Mouse (Mus musculus): Measurements from ENCODE around the gene Med11. TPM values are rescaled to one million over a fixed set of nuclear protein-coding genes. Genes with fewer than 3 reads are reported as not detected.

The Med11 gene
- polyA plus RNA-seq, 1 experiment from 2014 or later = 39.8 TPM

DNA sequence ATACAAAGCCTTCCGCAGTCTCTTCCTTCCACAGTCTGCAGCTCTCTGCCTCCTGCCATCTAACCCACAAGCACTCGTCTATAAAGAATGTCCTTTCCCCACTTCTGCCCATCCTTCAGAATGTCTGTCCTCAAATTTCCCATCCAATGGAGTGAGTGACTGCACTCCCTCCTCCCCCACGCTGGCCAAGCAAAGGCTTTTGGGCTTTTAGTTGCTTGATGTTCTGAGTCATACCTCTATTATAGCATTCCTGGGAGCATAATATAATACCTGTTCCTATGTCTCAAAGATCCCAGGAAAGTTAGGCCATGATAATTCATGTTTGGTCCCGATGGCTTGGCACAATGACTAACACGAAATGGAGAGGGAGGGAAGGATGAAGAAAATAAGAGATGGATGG, 20.1 kb upstream of the Med11 start:
- Histone ChIP-seq H3K4me3 (ENCODE audit: low read length) (peak overlapping the region; percentile 86), H3K27ac (ENCODE audit: low read length) (no peak overlapping the region; the same call in 1 of the 2 replicates)

DNA sequence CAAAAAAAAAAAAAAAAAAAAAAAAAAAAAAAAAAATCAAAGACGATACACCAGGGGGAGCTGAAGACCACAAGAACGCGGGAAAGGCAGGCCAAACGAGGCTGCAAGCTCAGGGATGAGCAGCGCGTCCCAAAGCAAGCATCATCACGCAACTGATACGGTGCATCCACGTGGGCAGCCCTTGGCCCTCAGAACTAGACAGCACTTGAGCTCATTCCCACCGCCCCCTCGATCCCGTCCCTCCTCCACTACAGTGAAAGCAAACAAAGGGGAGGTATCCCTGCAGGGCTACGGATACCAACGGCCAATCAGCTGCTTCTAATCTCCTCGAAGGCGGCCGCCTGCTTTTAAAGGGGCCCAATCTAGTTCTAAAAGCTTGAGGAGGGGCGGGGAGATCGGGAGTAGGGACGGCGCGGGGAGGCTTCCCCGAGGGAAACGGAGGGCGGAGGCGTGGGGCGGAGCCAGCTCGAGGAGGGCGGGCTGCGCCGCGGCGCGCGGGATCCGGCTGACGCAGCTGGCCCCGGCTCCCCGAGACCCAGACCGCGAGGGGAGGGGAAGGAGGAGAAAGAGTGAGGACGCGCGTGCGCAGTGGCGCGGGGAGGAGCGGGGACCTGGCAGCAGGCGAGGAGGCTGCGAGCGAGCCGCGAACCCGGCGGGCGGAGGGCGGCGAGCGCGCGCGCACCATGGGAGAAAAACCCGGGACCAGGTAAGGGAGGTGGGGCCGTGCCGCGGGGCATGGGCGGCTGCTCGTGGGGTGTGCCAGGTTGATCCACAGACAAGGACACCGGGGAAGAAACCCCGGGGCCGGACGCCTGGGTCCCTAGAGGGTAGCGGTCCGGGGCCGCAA, 19.4 kb upstream of the Med11 start, which contains the start of gene Arrb2:
Gene Arrb2, plus strand, starts transcription at position 588 of the 847 bp plus-strand sequence.
- H3K4me2 ChIP-seq (ENCODE audit: low read depth, low read length) = peak within 1 kb of the TSS; percentile 89
- peaks cover 14% of the 10 kb centered on the region for H3K4me1 ChIP-seq (replicated peaks; ENCODE audit: control insufficient read depth, insufficient read depth, low read length)
- H3K36me3 ChIP-seq (ENCODE audit: control insufficient read depth, insufficient read depth, low read length) = peaks cover 4% of the 10 kb centered on the region
- no peaks in the 10 kb centered on the region for H3K27me3 ChIP-seq (ENCODE audit: control insufficient read depth, insufficient read depth, low read depth, low read length)
- ATAC-seq (ENCODE audit: low read depth) = peak; percentile 97
- no peaks in the 10 kb centered on the region for H3K9me3 ChIP-seq (ENCODE audit: control insufficient read depth, low read length)
- peak within 1 kb of the TSS; percentile 88 for H3K9ac ChIP-seq (ENCODE audit: low read length)
- H3K27ac ChIP-seq (ENCODE audit: low read length) = peak within 1 kb of the TSS; percentile 86
- WGBS = under 1% methylated on average over 75 of the region's 75 CpGs
- peak within 1 kb of the TSS; percentile 86 for H3K4me3 ChIP-seq (ENCODE audit: low read length)

More for the DNA sequence above, 20.1 kb upstream of the Med11 start:
- H3K9ac ChIP-seq (ENCODE audit: low read length) = peak overlapping the region; percentile 59
- H3K4me2 ChIP-seq (ENCODE audit: low read depth, low read length) = peak overlapping the region; percentile 89
- no peaks in the 10 kb centered on the region; the same call in 1 of the 2 replicates for H3K36me3 ChIP-seq (ENCODE audit: control insufficient read depth, insufficient read depth, low read length)
- no peaks in the 10 kb centered on the region for H3K9me3 ChIP-seq (ENCODE audit: control insufficient read depth, low read length)
- no peak for ATAC-seq (ENCODE audit: low read depth)
- WGBS = 27% methylated on average over 5 of the region's 5 CpGs
- no peaks in the 10 kb centered on the region for H3K27me3 ChIP-seq (ENCODE audit: control insufficient read depth, insufficient read depth, low read depth, low read length)
- peaks cover 14% of the 10 kb centered on the region for H3K4me1 ChIP-seq (replicated peaks; ENCODE audit: control insufficient read depth, insufficient read depth, low read length)

DNA sequence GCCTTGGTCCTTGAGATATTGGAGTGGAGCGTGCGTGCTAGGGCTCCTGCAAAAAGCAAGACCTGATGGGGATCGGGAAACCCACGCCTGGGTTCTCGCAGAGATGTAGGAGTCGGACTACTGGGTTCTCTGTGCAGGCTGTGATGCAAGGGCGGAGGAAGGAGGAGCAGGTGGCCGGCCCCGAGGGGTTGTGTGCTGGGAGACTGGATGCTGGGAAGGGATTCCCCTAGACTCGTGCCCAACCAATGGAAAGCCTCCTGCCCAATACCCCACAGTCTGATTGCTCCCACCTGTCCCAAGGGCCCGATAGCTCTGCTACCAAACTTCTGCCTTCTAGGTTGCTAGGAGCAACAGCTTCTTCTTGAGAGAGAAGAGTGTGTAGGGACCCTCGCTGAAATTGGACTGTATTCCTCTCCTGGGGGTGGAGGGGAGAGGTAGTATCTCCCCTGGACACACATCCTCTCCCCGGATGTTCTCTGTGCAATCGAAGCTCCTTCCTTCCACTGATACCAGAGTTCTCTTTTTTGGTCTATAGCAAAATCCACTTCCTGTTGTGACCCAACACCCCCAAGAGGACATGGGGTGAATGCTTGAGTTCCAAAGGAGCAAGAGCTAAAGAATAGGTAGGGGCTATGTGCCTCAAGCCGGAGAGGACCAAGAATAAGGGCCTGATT, 18.7 kb upstream of the Med11 start:
- peak overlapping the region; percentile 86; the same call in 1 of the 2 replicates for H3K27ac ChIP-seq (ENCODE audit: low read length)
- 6% methylated on average over 15 of the region's 15 CpGs for WGBS
- peaks cover 6% of the 10 kb centered on the region for H3K36me3 ChIP-seq (ENCODE audit: control insufficient read depth, insufficient read depth, low read length)
- no peaks in the 10 kb centered on the region for H3K9me3 ChIP-seq (ENCODE audit: control insufficient read depth, low read length)
- peak overlapping the region; percentile 86 for H3K4me3 ChIP-seq (ENCODE audit: low read length)
- peak overlapping the region; percentile 88 for H3K9ac ChIP-seq (ENCODE audit: low read length)
- ATAC-seq (ENCODE audit: low read depth) = peak; percentile 26
- peak overlapping the region; percentile 89 for H3K4me2 ChIP-seq (ENCODE audit: low read depth, low read length)
- H3K4me1 ChIP-seq (replicated peaks; ENCODE audit: control insufficient read depth, insufficient read depth, low read length) = peaks cover 14% of the 10 kb centered on the region
- no peaks in the 10 kb centered on the region for H3K27me3 ChIP-seq (ENCODE audit: control insufficient read depth, insufficient read depth, low read depth, low read length)

DNA sequence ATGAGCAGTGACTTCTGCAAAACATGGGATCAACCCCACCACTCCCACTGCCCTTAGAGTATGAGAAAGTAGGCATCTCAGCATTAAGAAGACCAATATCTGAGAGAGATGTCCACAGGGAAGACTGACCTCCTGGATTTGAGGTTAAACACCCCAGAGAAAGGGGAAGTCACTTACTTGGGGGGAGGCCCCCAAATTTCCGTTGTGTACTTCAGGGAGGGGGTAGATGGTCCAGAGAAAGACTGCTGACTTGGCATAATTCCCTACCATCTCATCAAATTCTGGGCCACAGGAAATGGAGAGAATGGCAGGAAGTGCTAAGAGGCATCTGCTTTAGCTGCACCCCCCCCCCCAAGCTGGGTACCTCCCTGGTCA, 18.2 kb upstream of the Med11 start:
- H3K27ac ChIP-seq (ENCODE audit: low read length) = no peak overlapping the region
- peak overlapping the region; percentile 88; the same call in 1 of the 2 replicates for H3K9ac ChIP-seq (ENCODE audit: low read length)
- H3K4me2 ChIP-seq (ENCODE audit: low read depth, low read length) = peak overlapping the region; percentile 89
- ATAC-seq (ENCODE audit: low read depth) = no peak
- H3K4me1 ChIP-seq (replicated peaks; ENCODE audit: control insufficient read depth, insufficient read depth, low read length) = peaks cover 14% of the 10 kb centered on the region
- no peaks in the 10 kb centered on the region for H3K27me3 ChIP-seq (ENCODE audit: control insufficient read depth, insufficient read depth, low read depth, low read length)
- peaks cover 7% of the 10 kb centered on the region for H3K36me3 ChIP-seq (ENCODE audit: control insufficient read depth, insufficient read depth, low read length)
- H3K9me3 ChIP-seq (ENCODE audit: control insufficient read depth, low read length) = no peaks in the 10 kb centered on the region
- H3K4me3 ChIP-seq (ENCODE audit: low read length) = peak overlapping the region; percentile 86
- 50% methylated on average over 1 of the region's 1 CpGs for WGBS

DNA sequence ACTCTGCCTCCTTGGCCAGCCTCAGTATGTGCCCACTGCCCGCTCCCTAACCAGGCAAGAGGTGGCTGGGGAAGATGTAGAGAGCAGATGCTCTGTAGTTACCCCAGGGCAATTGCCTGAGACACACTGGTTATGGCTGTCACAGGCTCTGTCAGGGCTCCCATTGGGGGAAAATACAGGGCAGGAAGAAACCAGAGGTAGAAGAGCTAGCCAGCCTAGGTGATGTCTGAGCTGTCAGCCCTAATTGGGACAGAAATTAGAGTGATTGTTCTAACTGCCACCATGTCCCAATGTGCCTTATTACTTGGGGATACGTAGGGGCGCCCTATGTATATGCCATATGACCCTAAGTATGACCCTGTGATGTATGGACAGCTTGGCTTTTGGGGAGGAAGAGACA, 17.8 kb upstream of the Med11 start:
- Histone ChIP-seq H3K27me3 (ENCODE audit: control insufficient read depth, insufficient read depth, low read depth, low read length) (no peaks in the 10 kb centered on the region), H3K27ac (ENCODE audit: low read length) (no peak overlapping the region), H3K4me1 (replicated peaks; ENCODE audit: control insufficient read depth, insufficient read depth, low read length) (peaks cover 14% of the 10 kb centered on the region), H3K4me3 (ENCODE audit: low read length) (peak overlapping the region; percentile 86; the same call in 1 of the 2 replicates), H3K9me3 (ENCODE audit: control insufficient read depth, low read length) (no peaks in the 10 kb centered on the region), H3K36me3 (ENCODE audit: control insufficient read depth, insufficient read depth, low read length) (peaks cover 7% of the 10 kb centered on the region), H3K4me2 (ENCODE audit: low read depth, low read length) (peak overlapping the region; percentile 89; the same call in 1 of the 2 replicates), H3K9ac (ENCODE audit: low read length) (no peak overlapping the region)
- no peak for ATAC-seq (ENCODE audit: low read depth)
- 89% methylated on average over 3 of the region's 3 CpGs for WGBS

DNA sequence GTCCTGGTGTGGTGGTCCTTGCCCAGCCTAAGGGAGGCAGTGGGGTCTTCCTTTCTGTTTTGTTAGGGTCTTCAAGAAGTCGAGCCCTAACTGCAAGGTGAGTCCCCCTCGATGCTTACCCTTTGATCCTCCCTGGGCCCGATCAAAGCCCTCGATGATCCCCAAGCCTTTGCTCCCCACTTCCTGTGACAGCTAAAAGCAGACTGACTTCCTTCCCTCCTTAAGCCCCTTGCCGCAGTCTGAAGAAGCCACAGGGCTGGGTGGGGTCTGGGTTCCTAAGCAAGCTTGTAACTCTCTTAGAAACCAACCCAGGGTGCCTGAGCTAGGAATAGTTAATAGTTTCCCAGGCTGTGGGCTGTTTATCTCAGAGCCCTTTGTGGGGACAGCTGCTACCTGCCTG, 16.2 kb upstream of the Med11 start:
- H3K36me3 ChIP-seq (ENCODE audit: control insufficient read depth, insufficient read depth, low read length) = peaks cover 13% of the 10 kb centered on the region
- no peak overlapping the region for H3K9ac ChIP-seq (ENCODE audit: low read length)
- peaks cover 14% of the 10 kb centered on the region for H3K4me1 ChIP-seq (replicated peaks; ENCODE audit: control insufficient read depth, insufficient read depth, low read length)
- no peak overlapping the region for H3K27ac ChIP-seq (ENCODE audit: low read length)
- H3K4me3 ChIP-seq (ENCODE audit: low read length) = no peak overlapping the region
- WGBS = 66% methylated on average over 5 of the region's 5 CpGs
- no peak for ATAC-seq (ENCODE audit: low read depth)
- H3K9me3 ChIP-seq (ENCODE audit: control insufficient read depth, low read length) = no peaks in the 10 kb centered on the region
- H3K27me3 ChIP-seq (ENCODE audit: control insufficient read depth, insufficient read depth, low read depth, low read length) = no peaks in the 10 kb centered on the region
- H3K4me2 ChIP-seq (ENCODE audit: low read depth, low read length) = no peak overlapping the region

DNA sequence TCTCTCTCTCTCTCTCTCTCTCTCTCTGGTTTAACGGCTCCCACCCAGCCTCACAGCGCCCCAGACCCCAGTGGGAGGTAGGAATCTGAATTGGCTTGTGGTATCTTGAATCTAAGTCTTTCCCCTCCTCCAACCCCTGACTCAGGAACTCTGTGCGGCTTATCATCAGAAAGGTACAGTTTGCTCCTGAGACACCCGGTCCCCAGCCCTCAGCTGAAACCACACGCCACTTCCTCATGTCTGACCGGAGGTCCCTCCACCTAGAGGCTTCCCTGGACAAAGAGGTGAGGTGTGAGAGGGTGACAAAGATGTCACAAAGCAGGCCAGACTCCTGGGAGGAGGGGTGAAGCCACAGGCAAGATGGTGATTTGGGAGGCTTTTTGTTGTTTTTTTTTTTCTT, 14.3 kb upstream of the Med11 start:
- no peak overlapping the region for H3K4me2 ChIP-seq (ENCODE audit: low read depth, low read length)
- H3K36me3 ChIP-seq (ENCODE audit: control insufficient read depth, insufficient read depth, low read length) = peaks cover 13% of the 10 kb centered on the region
- WGBS = 71% methylated on average over 6 of the region's 6 CpGs
- H3K27me3 ChIP-seq (ENCODE audit: control insufficient read depth, insufficient read depth, low read depth, low read length) = no peaks in the 10 kb centered on the region
- no peak overlapping the region for H3K9ac ChIP-seq (ENCODE audit: low read length)
- no peak overlapping the region for H3K27ac ChIP-seq (ENCODE audit: low read length)
- H3K4me3 ChIP-seq (ENCODE audit: low read length) = no peak overlapping the region
- H3K9me3 ChIP-seq (ENCODE audit: control insufficient read depth, low read length) = no peaks in the 10 kb centered on the region
- no peak for ATAC-seq (ENCODE audit: low read depth)
- peaks cover 12% of the 10 kb centered on the region for H3K4me1 ChIP-seq (replicated peaks; ENCODE audit: control insufficient read depth, insufficient read depth, low read length)

DNA sequence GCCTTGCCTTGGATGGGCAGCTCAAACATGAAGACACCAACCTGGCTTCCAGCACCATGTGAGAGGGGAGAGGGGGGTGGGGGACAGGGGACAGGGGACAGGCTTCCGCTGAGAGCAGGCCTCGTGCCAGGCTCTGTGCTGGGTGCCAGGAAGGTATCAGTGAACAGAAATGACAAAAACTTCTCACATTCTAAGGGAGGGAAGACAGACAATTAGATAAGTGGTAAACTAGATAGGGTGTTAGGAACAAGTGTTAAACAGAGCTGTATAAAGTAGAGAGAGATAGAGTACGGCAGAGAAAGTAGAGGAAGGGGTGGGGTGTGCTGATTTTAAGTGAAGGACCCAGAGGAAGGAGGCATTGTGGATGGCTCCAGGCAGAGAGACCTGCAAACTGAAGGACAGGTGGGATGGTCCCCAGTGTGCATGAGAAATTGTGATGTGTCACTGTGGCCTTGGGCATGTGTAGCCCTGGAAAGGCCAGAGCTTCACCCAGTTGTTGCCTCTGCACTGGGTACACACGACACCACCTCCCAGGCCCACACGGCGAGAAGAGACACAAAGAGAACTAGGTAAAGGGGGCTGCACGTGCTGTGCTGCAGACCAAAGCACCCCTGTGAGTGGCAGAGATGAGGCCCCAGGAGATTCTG, 12.9 kb upstream of the Med11 start:
- peaks cover 1% of the 10 kb centered on the region for H3K4me1 ChIP-seq (replicated peaks; ENCODE audit: control insufficient read depth, insufficient read depth, low read length)
- ATAC-seq (ENCODE audit: low read depth) = no peak
- no peak overlapping the region for H3K9ac ChIP-seq (ENCODE audit: low read length)
- H3K4me2 ChIP-seq (ENCODE audit: low read depth, low read length) = no peak overlapping the region
- H3K36me3 ChIP-seq (ENCODE audit: control insufficient read depth, insufficient read depth, low read length) = peaks cover 13% of the 10 kb centered on the region
- H3K27me3 ChIP-seq (ENCODE audit: control insufficient read depth, insufficient read depth, low read depth, low read length) = no peaks in the 10 kb centered on the region
- no peak overlapping the region for H3K27ac ChIP-seq (ENCODE audit: low read length)
- no peaks in the 10 kb centered on the region for H3K9me3 ChIP-seq (ENCODE audit: control insufficient read depth, low read length)
- H3K4me3 ChIP-seq (ENCODE audit: low read length) = no peak overlapping the region
- WGBS = 81% methylated on average over 7 of the region's 7 CpGs

DNA sequence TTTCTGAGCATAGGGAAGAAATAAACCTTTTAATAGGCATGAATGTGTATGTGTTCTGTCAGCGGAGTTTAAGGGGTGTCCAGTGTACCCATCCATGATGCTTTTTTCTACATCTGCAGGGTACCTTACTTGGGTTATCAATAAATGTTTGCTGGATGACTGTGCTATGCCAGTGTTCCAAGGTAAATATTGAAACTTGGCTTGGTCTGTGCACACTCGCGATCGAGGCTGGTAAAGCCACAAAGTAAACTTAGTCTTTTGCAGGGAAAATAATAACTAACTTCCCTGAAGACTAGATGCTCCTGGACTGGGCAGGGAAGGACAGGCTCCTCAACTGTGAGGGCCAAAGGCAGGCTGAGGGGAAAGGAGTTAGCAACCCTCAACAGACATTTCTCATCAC, 11.1 kb upstream of the Med11 start:
- Histone ChIP-seq H3K4me2 (ENCODE audit: low read depth, low read length) (no peak overlapping the region), H3K27me3 (ENCODE audit: control insufficient read depth, insufficient read depth, low read depth, low read length) (no peaks in the 10 kb centered on the region), H3K9me3 (ENCODE audit: control insufficient read depth, low read length) (no peaks in the 10 kb centered on the region), H3K4me3 (ENCODE audit: low read length) (no peak overlapping the region), H3K4me1 (replicated peaks; ENCODE audit: control insufficient read depth, insufficient read depth, low read length) (no peaks in the 10 kb centered on the region), H3K9ac (ENCODE audit: low read length) (no peak overlapping the region), H3K27ac (ENCODE audit: low read length) (no peak overlapping the region), H3K36me3 (ENCODE audit: control insufficient read depth, insufficient read depth, low read length) (peaks cover 13% of the 10 kb centered on the region)
- WGBS = 51% methylated on average over 4 of the region's 4 CpGs
- ATAC-seq (ENCODE audit: low read depth) = no peak
